Mouse (Mus musculus): Measurements from ENCODE around the gene Lypd9.
"Not testable (repeated sequence)": the region's sequence is repeated elsewhere in the genome, so short reads cannot be mapped to it uniquely, and the experiment has no call there.

Lypd9 gene

DNA sequence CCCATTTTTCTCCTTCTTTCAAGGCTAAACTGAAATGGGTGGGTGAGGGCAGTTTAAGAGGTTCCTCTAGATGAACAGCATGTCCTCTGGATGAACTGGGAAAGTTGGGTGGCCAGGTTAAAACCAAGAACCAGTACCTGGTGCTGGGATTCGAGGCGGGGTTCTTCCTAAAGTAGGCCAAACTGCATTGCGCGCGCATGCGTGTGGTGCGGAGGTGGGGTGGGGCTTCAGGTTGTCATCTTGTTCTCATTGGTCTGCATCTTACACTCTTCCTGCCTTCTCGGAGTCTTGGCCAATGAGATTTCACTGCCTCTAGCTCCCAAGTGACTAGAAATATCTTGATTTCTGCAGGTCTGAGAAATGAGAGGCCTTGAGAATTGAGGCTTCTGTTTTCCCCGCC is at the start of gene Lypd9:
TSS of gene Lypd9 (minus strand) at position 165 of the 400 bp plus-strand sequence.
- peak; percentile 7 for DNase-seq (ENCODE audit: low spot score)

DNA sequence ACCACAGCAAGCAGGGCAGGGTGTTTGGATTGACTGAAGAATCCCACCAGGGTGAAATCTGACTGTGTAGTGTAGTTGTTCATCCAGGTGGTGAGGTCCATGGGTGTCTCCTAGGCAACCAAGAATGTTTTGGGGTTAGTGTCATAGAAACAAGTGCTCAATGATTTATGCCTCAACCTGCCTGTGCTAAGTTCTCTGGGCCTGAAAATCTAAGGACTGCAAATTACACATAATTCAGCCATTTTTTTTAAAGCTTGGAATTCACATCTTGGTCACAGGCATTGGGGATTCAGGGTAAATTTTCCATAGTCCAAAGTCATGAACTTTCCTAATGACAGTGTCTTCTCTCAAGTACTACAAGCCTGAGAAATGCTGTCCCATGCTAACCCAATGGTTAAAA is 49.7 kb upstream of the Lypd9 start, which contains the start of gene Olfr331:
TSS of gene Olfr331 (minus strand) at position 101 of the 400 bp plus-strand sequence.
- DNase-seq (ENCODE audit: low spot score) = not testable (repeated sequence)

DNA sequence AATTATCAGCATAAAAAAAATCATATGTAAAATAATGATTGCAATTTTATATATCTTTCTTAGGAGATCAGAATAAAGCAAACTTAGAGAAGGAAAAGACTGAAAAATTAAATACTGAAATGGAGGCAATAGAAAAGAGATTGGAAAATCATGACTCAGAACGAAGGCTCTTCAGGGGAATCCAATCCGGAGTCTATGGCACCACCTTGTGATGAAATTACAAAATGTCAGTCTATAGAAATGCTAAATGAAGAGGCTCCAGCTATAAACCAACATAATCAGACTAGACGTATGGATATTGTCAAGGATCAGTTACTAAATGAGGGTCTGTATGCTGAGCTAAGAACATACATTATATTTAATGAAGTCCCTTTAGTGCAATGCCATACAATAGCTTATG is 46.6 kb upstream of the Lypd9 start:
- DNase-seq (ENCODE audit: low spot score) = no peak

DNA sequence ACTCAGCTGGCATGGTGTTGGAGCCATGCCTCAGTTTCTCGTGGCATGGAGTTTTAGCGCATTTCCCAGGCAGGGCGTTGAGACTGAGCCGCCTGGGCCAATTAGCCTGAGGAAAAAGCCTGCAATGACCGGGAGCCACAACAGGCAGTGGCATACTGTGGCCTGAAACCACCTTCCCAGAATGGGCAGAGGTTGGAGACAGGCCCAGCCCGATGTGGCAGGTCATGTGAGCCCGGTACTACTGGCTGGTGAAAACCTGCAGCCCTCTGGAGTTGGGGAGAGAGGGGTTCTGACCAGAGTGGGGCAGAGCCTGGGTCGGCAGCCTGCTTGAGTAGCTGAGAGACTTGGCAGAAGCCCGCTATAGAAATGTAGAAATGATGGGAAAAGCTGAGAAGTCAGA is 46.0 kb upstream of the Lypd9 start:
- no peak for DNase-seq (ENCODE audit: low spot score)

DNA sequence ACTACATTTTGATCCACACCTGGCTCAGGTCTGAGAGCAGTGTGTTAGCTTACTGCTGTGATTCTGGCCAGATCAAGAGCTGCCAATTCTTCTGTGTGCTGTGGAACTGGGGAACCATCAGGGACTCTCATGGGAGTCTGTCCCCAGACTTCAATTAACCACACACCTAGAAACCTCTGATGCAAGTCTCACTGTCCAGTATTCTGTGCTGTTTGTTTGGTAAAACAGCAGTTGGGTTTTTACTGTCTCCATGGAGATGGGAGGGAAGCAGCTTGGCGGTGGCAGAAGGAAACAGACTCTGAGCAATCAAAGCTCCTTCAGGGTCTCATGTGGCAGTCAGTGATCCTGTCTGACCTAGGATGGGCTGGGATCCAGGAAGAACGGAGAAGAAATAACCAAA is 39.7 kb upstream of the Lypd9 start, which contains the start of gene Olfr332:
TSS of gene Olfr332 (minus strand) at position 101 of the 400 bp plus-strand sequence.
- DNase-seq (ENCODE audit: low spot score) = no peak

DNA sequence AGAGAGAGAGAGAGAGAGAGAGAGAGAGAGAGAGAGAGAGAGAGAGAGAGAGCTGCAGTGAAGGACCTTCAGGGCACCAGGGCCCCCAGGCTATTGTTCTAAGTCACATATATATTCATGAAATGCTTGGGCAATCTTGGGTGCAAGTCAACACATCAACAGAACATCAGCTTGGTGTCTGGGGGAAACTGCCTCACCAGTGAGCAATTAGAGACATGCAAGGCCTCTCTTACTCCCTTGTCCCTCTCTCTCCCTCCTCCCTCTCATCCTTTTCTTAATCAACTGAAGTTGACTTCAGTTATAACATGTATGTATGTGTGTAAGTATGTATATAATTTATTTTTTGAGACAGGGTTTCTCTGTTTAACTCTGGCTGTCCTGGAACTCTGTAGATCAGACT is 9.4 kb upstream of the Lypd9 start, which contains the start of gene Olfr30:
TSS of gene Olfr30 (minus strand) at position 101 of the 400 bp plus-strand sequence.
- no peak for DNase-seq (ENCODE audit: low spot score)

DNA sequence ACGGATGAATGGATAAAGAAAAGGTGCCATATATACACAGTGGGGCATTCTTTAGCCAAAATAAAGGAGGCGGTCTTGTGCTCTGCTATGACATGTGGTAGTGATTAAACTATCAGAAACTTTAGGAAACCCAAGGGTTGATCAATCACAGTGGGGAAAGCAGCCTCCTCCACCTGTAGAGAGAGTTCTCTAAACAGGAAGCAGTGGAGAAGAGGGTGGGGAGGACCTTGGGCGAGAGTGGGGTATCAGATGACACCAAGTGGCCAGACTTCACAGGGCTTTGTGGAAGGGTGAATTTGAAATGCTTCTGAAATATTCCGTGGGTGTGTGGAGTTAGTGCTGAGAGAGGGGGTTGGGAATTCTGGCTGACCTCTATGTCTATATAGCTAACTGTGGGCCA is 869 bp upstream of the Lypd9 start:
- peak; percentile 2 for DNase-seq (ENCODE audit: low spot score)

DNA sequence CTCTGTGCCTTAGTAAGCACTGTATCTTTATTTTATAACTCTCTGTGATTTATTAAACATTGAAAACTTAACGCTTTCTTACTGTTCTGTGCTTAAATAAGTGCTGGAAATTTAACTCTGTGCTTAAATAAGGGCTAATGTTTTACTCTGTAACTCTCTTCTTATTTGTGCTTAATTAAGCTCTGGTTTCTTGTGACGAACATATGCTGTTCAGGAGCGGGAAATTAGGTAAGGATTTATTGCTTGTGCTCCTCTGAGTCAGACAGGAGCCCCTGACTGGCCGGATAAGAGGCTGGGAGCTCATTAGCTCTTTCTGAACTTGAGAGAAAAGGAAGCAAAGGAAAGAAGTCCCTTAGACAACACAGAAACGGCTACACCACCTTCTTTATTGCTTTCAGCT is 14.9 kb downstream of the Lypd9 start:
- no peak for DNase-seq (ENCODE audit: low spot score)

DNA sequence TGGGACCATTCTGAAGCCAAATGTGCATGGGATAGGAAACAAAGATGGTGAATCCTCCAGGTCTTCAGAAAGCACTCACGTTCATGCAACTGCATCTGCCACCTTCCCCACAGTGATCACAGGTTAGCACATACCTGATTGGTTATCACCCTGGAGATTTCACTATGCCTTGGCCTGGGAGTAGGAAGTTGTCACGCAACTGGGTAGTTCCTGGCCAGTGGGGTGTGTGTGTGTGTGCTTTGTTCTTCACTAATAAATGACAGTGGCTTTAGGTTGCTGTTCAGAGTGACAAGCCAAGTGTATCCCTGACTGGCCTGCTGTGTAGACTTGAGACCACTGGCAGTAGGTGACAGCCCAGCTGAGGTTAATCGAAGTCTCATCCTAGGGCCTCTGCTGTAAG is 20.5 kb downstream of the Lypd9 start, which contains the start of gene Gm12253:
TSS of gene Gm12253 (plus strand) at position 301 of the 400 bp plus-strand sequence.
- no peak for DNase-seq (ENCODE audit: low spot score)

DNA sequence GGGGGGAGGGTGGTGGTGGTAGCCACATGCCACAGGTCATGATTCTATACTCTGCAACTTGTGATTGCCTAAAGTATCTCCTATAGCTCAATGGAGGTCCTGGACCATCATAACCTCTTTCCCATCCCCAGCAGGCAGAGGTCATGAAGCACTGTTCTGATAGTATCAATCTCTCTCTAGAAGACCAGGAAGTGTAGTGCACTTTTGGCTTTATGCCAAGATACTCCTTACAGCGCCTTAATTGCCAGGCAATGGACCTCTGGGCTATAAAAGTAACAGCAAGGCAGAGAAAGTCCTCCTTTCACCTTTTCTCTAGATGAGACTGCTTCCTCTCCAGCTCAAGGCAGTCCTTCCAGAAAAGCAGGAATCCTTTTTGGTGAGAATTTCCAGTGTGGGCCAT is 31.9 kb downstream of the Lypd9 start, which contains the start of gene 1810065E05Rik:
TSS of gene 1810065E05Rik (plus strand) at position 297 of the 400 bp plus-strand sequence.
- no peak for DNase-seq (ENCODE audit: low spot score)

DNA sequence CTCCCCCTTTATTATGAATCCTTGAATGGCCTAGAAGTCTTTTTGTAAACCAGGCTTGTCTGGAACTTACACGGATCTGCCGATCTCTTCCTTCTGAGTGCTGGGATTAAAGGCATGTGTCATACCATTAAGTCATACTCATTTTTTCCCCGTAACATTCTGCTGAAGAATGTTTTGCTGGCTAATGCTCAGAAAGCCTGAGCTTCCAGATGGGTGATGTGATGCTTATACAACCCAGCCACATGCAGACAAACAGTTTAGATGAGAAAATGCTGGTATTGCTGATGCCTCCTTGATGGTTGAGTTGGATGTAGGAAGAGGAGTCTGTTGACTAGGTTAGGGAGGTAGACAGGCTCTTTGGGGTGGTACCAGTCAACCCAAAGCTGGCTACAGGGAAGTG is 34.4 kb downstream of the Lypd9 start:
- no peak for DNase-seq (ENCODE audit: low spot score)

DNA sequence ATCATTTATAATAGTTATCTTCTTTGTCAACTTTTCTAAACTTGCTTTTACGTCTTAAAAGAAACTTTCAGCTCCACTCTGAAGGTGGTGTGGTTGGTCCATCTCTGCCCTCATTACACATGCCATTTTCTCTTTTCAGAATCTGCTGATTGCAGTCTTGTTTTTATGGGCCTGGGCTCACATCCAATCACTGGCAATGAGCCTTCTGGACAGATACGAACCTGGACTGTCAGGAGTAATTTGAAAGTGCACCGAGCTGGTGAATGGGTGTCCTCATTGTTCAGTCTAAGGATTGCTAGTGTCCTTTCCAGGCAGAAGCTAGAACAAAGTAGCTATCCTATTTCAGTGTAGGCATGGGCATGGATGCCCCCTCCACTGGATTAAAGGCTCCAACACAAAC is 44.7 kb downstream of the Lypd9 start:
- no peak for DNase-seq (ENCODE audit: low spot score)

DNA sequence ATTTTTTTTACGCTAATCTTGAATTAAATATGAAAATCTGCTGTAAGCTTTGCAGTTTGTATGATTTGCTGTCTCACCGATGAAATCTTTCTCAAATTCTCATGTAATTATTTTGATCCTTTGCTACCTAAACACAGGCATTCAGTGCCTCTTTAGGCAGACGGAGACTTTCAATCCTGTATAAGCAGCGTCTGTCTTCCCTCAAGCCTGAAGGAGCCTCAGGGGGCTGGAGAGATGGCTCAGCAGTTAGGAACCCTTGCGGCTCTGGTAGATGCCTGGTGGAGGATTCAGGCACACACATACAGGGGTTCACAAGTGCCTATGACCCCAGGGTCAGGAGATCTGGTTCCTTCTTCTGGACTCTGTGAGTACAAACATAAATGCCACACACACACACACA is 52.1 kb downstream of the Lypd9 start:
- no peak for DNase-seq (ENCODE audit: low spot score)

DNA sequence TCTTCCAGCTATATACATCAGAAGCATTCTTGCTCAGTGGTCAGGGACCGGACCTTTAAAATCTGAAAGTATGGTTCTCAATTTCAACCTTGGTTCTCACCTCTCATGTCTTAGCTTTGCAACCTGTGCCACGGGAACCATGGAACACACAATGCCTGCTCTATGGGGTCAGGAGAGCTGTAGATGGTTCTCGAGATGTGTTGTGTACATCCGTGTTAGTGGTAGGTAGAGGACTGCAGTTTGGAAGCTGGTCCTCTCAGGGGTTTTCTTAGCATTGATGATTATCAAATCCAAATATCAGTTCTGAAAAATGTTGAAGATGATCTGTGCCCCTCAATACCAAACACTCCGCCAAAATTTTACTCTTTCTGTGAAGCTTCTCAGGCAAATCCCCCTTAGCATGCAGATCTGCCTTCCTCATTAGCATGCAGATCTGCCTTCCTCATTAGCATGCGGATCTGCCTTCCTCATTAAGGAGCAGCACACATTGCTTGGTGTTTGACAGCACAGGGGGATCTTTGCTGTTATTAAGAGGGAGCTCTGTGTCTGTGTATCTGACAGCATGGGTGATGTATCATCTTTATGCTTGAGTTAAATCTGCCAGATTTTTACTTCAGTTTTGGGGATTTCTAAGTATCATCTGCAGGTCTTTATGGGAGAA is 52.6 kb downstream of the Lypd9 start:
- DNase-seq (ENCODE audit: low spot score) = no peak
